Mouse (Mus musculus) G1E (cell line): ENCODE measurements around the gene Pycr1. TPM values are rescaled to one million over a fixed set of nuclear protein-coding genes. Genes with fewer than 3 reads are reported as not detected.

Source experiments
- ATAC-seq: 2 replicates; pipeline ENCODE4 v1.8.0; 2016; ENCODE audit warnings: mild to moderate bottlenecking; ENCODE audit not compliant: insufficient number of reproducible peaks, poor library complexity, low FRiP score, severe bottlenecking; ENCODE audit errors: extremely low read depth
- DNase-seq: peaks from one replicate; pipeline ENCODE4 v3.0.0; 2012; ENCODE audit warnings: low spot score
- H3K27me3 ChIP-seq: 2 replicates; pipeline ENCODE4 v1.6.1; 2012; ENCODE audit warnings: mild to moderate bottlenecking, low read length, inconsistent platforms; ENCODE audit not compliant: insufficient read depth
- H3K36me3 ChIP-seq: replicated peaks from 2 replicates; pipeline ENCODE3; 2012; ENCODE audit warnings: mild to moderate bottlenecking, inconsistent platforms
- H3K4me1 ChIP-seq: 2 replicates; pipeline ENCODE4 v1.6.1; 2012; ENCODE audit warnings: low read depth, low read length, inconsistent platforms, mixed read lengths; ENCODE audit not compliant: insufficient read depth
- H3K4me3 ChIP-seq: 2 replicates; pipeline ENCODE4 v1.5.1; 2012; ENCODE audit warnings: low read depth, mild to moderate bottlenecking, inconsistent platforms, low read length, moderate library complexity, mixed read lengths
- H3K9me3 ChIP-seq: replicated peaks from 2 replicates; pipeline ENCODE4 v1.6.1; 2012; ENCODE audit warnings: inconsistent platforms
- CTCF ChIP-seq: IDR thresholded peaks from 2 replicates; pipeline ENCODE4 v1.5.1; 2012; ENCODE audit warnings: low read depth, low read length, inconsistent platforms, mixed read lengths
- GATA1 ChIP-seq: IDR thresholded peaks from 2 replicates; pipeline ENCODE4 v1.6.1; 2012; ENCODE audit warnings: borderline replicate concordance, low read length, inconsistent platforms, mixed read lengths
- GATA2 ChIP-seq: IDR thresholded peaks from 2 replicates; pipeline ENCODE4 v1.6.1; 2012; ENCODE audit warnings: low read depth, low read length, inconsistent platforms, borderline replicate concordance
- POLR2AphosphoS5 ChIP-seq: IDR thresholded peaks from 2 replicates; pipeline ENCODE4 v1.6.1; 2012; ENCODE audit warnings: low read depth, low read length, inconsistent platforms; ENCODE audit not compliant: insufficient replicate concordance
- TAL1 ChIP-seq: conservative IDR thresholded peaks from 2 replicates; pipeline ENCODE4 v1.6.1; 2012; ENCODE audit warnings: low read depth, low read length, inconsistent platforms, mixed read lengths
- polyA plus RNA-seq: library from polyadenylated mRNA; stranded (reverse); fragments of >175 nt; gene quantifications from 2 replicates; pipeline ENCODE4 v1.2.3, GENCODE M21; 2012
- total RNA-seq, 2 experiments: library from RNA; stranded (forward) in 1 of 2; stranded (reverse) in 1 of 2; fragments of 200-1000 nt in 1 of 2; fragments of >200 nt in 1 of 2; fragmentation: Nextera tagmentation in 1 of 2; gene quantifications; 2 replicates each; pipeline ENCODE4 v1.2.3; 2014 to 2017

Gene Pycr1
- total RNA-seq (2014; fragmentation: Nextera tagmentation), result 14.7 and 14.8 TPM in 2 replicates
- total RNA-seq (2017), result 1.0 and 1.5 TPM in 2 replicates
- 1.9 and 2.4 TPM in 2 replicates for polyA plus RNA-seq

DNA sequence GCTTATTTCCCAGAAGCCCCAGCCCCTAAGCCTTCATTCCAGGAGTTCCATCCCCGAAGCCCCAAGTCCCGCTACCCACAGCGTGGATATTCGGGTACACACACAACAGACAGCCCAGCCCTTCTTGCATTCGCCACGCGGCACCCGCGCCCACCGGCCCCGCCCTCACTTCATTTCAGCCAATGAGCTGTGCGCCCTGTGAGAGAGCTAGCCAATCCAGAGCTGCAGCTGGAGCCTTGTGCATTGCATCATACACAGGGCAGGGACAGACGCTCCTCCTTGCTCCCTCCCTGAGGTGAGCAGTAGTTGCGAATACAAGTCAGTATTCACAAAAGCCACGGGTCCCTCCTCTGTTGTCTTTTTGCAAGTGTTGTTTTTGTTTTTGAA lies at the start of gene Pycr1:
Gene Pycr1, minus strand, starts transcription at position 169 of the 387 bp plus-strand sequence.
- Histone ChIP-seq H3K4me3 (peak within 1 kb of the TSS; percentile 70), H3K36me3 (peaks cover 19% of the 10 kb centered on the region), H3K27me3 (peaks cover 37% of the 10 kb centered on the region), H3K9me3 (no peaks in the 10 kb centered on the region), H3K4me1 (peaks cover 45% of the 10 kb centered on the region)
- DNase-seq, result peak; percentile 97
- TF ChIP-seq TAL1 (no peak), POLR2AphosphoS5 (no peak), GATA1 (no peak), GATA2 (no peak)
- peak; percentile 100 for ATAC-seq

DNA sequence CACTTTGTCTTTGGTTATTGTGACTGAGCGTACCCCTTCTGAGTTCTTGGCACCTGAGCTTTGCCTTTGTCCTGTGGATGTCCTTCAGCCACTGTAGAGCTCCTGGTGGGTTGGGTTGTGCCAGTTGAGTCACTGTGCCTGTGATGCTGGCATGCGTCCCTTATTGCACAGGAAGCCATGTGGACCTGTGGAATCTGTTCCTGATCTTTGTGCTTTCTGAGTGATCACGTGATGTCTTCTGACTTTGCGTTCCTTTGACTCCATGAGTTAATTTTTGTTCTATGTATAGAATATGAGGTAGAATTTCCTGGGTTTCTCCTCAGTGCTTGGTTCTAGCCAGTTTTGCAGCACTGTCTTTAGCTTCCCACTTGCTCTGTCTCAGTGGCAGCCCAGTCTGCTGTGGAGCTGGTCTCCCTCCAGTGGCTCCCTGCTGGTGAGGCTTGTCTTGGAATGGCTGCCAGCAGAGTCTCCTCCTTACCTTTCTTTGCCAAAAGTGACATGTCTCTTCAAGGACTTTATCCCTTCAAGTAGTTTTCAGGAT lies 49.0 kb upstream of the Pycr1 start:
- Histone ChIP-seq H3K9me3 (peaks cover 5% of the 10 kb centered on the region; the same call in 1 of the 2 replicates), H3K36me3 (peaks cover 97% of the 10 kb centered on the region), H3K4me3 (no peak overlapping the region), H3K4me1 (0 out of 2 replicates have a peak, but pooled peaks cover 3% of the 10 kb centered on the region), H3K27me3 (no peaks in the 10 kb centered on the region)
- no peak for ATAC-seq
- no peak for DNase-seq
- TF ChIP-seq POLR2AphosphoS5, result no peak

DNA sequence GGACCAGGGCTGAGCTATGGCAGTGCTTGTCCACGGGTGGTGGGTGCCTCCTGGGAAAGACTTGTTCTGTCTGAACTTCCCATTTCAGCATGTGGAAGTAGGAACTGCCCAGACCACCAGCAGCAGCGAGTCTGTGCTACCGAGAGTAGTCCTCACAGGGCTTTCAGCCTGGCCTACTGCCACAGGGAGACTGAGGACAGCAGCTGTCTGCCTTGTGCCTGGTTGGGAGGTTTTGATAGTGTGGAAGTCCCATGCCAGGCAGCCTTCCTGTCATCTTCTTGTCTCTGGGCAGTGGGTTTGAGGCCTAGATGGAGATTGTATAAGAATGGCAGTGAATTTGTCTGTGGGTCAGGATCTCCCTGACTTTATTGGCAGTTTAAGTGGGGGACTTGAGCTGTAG lies 45.8 kb upstream of the Pycr1 start:
- DNase-seq (no peak), ATAC-seq (no peak)
- TF ChIP-seq GATA2, result no peak
- no peak for TF ChIP-seq GATA1
- no peak for TF ChIP-seq POLR2AphosphoS5
- TF ChIP-seq TAL1, result no peak
- TF ChIP-seq CTCF, result no peak
- H3K9me3 ChIP-seq, result no peaks in the 10 kb centered on the region
- H3K4me3 ChIP-seq, result no peak overlapping the region
- H3K27me3 ChIP-seq, result no peaks in the 10 kb centered on the region
- no peaks in the 10 kb centered on the region for H3K4me1 ChIP-seq
- peaks cover 95% of the 10 kb centered on the region for H3K36me3 ChIP-seq

DNA sequence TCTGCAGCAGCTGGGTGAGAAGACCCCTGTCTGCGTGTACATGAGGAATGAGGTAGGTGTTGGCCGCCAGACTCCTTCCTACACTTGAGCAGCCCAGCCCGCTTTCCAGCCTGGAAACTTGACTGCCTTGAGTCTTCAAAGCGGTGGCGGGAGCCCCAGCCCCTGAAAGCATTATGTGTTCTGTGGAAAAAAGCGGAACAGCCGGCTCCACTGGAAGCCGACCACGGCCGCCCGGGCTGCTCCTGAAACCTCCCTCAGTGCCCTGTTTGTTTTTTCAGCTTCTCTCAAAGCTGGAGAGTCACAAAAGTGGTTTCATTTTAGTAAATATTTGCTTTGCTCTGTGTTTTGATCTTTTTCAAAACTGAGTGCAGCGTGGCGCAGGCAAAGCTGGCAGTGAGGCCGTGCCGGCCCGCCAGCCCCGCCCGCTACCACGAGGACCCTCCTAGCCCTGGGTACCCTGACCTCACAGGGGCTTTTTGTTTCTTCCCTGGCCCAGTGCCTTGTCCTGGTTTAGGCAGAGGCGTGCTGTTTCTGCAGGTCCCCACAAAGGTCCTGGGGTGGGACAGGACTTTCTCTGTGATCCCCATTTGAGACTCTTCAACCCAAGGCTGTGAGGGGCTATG lies 43.2 kb upstream of the Pycr1 start:
- no peak overlapping the region for H3K4me3 ChIP-seq
- H3K27me3 ChIP-seq, result no peaks in the 10 kb centered on the region
- H3K9me3 ChIP-seq, result no peaks in the 10 kb centered on the region
- H3K36me3 ChIP-seq, result peaks cover 93% of the 10 kb centered on the region
- no peak for DNase-seq
- no peaks in the 10 kb centered on the region for H3K4me1 ChIP-seq
- TF ChIP-seq CTCF, result no peak
- no peak for TF ChIP-seq TAL1
- no peak for ATAC-seq

DNA sequence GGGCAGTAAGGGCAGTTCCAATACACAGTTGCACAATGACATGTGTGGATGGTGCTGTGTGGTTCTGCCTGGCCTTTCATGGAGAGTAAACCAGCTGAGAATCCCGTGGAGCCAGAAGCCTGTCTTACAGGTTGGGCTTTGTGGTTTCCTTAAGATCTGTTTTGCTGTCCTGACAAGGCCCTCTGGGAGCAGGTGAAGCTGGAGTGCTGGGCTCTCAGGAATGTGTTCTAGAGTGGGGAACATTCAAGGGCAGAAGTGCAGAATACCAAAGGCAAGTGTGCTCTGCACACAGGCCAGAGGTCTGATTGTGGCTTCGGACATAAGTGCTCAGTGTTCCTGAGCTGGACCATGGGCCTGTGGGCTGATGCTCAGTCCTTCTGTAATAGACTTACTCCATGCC lies 41.1 kb upstream of the Pycr1 start:
- TF ChIP-seq CTCF, result no peak
- no peak for TF ChIP-seq GATA2
- no peak for TF ChIP-seq GATA1
- TF ChIP-seq POLR2AphosphoS5, result no peak
- peaks cover 2% of the 10 kb centered on the region; the same call in 1 of the 2 replicates for H3K4me1 ChIP-seq
- H3K4me3 ChIP-seq, result no peak overlapping the region
- no peaks in the 10 kb centered on the region for H3K9me3 ChIP-seq
- DNase-seq, result no peak
- H3K27me3 ChIP-seq, result no peaks in the 10 kb centered on the region
- no peak for ATAC-seq
- H3K36me3 ChIP-seq, result peaks cover 95% of the 10 kb centered on the region

DNA sequence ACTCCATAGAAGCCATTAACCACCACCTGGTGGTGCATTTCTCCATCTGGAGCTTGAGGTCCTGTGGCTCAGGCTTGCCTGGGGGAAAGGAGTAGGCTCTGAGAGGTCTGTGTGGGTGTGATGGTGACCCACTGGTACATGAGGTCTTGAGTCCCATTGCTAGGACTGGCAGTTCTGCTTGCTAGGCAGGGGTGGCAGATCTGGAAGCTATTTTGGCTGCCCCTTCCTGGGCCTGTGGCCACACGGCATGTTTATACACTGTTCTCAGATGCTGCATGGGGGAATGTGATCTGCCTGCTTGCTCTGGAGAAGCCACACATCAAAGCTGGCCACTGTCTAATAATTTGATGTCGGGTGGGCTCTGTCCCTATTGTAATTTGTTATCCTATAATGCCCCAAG lies 40.5 kb upstream of the Pycr1 start:
- no peak overlapping the region for H3K4me3 ChIP-seq
- H3K9me3 ChIP-seq, result no peaks in the 10 kb centered on the region
- no peak for DNase-seq
- no peak for TF ChIP-seq GATA2
- TF ChIP-seq TAL1, result no peak
- TF ChIP-seq CTCF, result no peak
- TF ChIP-seq GATA1, result no peak
- TF ChIP-seq POLR2AphosphoS5, result no peak
- peaks cover 3% of the 10 kb centered on the region; the same call in 1 of the 2 replicates for H3K4me1 ChIP-seq
- H3K36me3 ChIP-seq, result peaks cover 95% of the 10 kb centered on the region
- H3K27me3 ChIP-seq, result no peaks in the 10 kb centered on the region
- ATAC-seq, result no peak

DNA sequence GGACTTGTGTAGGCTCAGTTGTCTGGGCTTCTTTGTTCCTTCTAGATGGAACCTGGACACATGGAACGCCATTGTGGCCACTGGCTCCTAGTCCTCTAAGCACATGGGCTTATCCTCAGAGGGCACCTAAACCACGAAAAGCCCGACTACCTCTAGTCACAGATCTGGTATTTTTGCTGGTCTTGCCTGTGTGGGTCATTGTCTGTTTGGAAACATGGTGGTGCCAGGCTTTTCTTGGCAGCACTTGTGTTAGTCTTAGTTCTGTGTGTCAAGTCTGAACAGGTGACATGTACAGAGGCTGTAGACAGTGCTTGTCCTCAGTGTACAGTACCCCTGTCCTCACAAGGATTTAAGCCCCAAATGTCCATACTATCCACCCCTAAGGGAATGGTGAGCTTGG lies 40.0 kb upstream of the Pycr1 start:
- peaks cover 3% of the 10 kb centered on the region; the same call in 1 of the 2 replicates for H3K4me1 ChIP-seq
- H3K36me3 ChIP-seq, result peaks cover 95% of the 10 kb centered on the region
- ATAC-seq, result no peak
- H3K9me3 ChIP-seq, result no peaks in the 10 kb centered on the region
- no peak overlapping the region for H3K4me3 ChIP-seq
- no peaks in the 10 kb centered on the region for H3K27me3 ChIP-seq
- TF ChIP-seq GATA2, result no peak
- TF ChIP-seq GATA1, result no peak
- TF ChIP-seq POLR2AphosphoS5, result no peak
- no peak for TF ChIP-seq TAL1
- no peak for TF ChIP-seq CTCF
- no peak for DNase-seq
